Mouse (Mus musculus) testis, postnatal 14 days (tissue): ENCODE measurements at regions not wholly inside any gene's neighbourhood (a gene's known extent, or its start where the extent isn't known, plus 50 kb on each side); places are given as distances from the start of the nearest gene placed in this dataset.
A peak's percentile ranks its signal among the peaks of the same experiment; 100 is the strongest.

ENCODE experiments used
- DNase-seq: peaks from one replicate; pipeline ENCODE4 v3.0.0; 2021; ENCODE audit warnings: low spot score

DNA sequence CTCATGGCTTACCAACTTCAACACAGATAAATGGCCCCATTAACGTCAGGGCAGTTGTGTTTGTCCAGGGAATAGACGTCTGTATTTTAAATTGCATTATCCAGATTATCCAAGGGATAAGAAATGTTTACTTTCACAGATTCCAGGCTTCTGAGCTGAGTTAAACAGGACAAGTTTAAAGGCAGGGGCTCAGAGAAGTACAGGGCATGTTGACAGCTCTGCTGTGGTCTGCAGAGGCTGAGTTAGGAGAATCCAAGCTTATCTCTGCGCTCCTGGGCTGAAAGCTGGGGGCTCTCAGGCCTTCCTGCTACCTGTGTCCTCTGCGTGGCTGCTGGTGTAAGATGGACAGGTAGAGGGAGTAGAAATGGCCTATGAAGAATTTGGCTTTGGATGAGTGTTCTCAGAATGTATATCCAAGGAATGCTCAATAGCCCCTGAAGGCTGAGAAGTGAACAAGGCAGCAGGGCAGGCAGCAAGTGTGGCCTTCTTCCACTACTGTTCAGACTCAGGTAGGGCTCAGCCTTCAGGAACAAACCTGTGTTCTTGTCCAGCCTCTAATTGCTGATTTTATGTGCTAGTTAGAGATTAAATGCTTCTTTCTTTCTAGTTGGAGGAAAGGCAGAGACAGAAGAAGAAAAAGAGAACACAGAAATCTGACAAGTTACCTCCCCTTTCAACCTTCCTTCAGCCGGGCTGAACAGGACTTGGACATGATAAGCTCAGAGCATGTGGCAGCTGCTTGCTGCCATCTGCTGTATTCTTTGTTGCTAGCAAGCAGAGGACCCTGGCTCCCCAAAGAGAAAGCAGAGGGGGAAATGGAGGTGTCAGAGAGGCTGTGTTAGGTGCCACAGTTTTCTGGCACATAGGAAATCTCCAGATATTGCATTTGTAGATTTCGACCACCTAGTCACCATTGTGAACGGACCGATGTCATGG is 77.9 kb upstream of the Grem2 start:
- DNase-seq = peak; percentile 7

DNA sequence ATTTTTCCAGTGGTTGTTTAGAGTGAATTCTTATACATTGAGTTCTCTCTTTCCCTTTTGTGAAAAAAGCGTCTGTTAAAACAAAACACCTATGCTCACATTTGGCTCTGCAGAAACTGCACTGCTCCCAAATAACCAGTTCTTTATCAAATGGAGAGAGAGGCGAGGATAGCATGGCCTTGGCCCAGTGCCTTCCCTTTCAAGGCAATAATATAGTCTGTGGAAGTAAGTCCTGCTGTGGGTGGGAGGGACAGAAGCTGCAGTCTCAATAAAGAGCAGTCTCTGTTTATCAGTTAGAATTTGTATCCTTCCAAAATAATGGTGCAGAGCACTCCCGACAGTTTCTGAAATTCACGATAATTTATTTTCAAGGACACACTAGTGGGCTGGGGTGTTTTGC is 70.9 kb upstream of the Grem2 start:
- peak; percentile 77 for DNase-seq

DNA sequence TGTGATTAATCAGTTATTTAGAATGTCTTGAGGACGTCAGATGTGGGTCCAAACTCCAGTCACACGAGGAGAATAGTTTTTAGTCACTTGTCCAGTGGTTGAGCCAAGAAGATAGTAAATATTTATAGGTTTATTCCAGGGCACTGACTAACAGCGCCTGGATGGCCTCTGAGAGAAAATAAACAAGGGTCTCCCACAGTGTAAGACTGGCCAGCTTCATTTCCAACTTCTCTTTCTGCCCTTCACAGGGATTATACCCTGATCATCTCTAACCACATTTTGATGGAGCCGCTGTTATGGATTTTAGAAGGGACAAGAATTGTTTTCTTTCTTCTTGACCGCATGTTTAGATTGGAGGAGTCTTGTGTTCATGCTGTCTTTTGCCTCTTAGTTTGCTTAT is 67.0 kb upstream of the Grem2 start:
- no peak for DNase-seq

DNA sequence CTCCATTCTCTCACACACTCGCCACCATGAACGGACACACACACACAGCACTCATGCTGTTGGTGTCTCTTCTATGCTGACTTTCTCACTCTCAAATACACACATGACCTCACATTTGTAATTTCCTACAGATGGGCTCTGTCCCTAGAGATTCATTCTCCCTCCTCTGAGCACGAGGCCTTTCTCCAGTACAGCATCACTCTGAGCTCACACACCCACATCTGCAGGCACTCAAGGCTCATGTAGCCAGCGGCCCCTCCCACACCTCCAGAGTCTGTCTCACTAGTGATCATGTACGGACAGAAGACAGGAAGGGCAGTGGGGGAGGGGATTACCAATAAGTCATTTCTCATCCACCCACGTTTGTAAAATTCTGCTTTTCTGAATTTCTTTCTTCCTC is 50.3 kb upstream of the Grem2 start:
- no peak for DNase-seq
